ENCODE assay signal across 24 mouse cellular contexts in genomic region chr6:137565454-137565853, GRCm38 (mm10).
DNase-seq lines count a peak whose midpoint lies in the region; ATAC-seq and TF ChIP-seq lines count a peak whose summit lies in the region.
"Had no signal": no experiment of that assay in that cellular context is flagged by ENCODE, and none has a peak within 500 bp of the region (broad histone marks: within the 10 kb centered on the region; RNA-seq: fewer than 3 reads in every experiment).

No protein-coding gene starts in this region.

- H3K27me3 ChIP-seq in kidney, embryonic 16.5 days (ENCODE audit: insufficient read depth, low read length): no peaks in the 10 kb centered on the region
- H3K27me3 ChIP-seq: embryonic facial prominence, embryonic 15.5 days; heart, embryonic 12.5 days; hindbrain, embryonic 15.5 days; liver, embryonic 12.5 days; midbrain, embryonic 13.5 days; neural tube, embryonic 15.5 days had no signal

- H3K4me2 ChIP-seq in kidney, embryonic 16.5 days (replicated peaks; ENCODE audit: low read depth, low read length): no peak overlapping the region
- H3K4me2 ChIP-seq: embryonic facial prominence, embryonic 15.5 days; heart, embryonic 12.5 days; hindbrain, embryonic 15.5 days; liver, embryonic 12.5 days; midbrain, embryonic 13.5 days; neural tube, embryonic 15.5 days had no signal

- ATAC-seq in kidney, embryonic 16.5 days (ENCODE audit: low FRiP score, low TSS enrichment): peak; percentile 79
- ATAC-seq in monocyte, adult 5-6 weeks (replicated peaks; ENCODE audit: insufficient number of reproducible peaks, low FRiP score, low TSS enrichment, poor library complexity, severe bottlenecking): 0 out of 2 replicates have a peak, but pooled peaks have one; percentile 11
- ATAC-seq: forebrain, postnatal 0 days; liver, embryonic 12.5 days; midbrain, embryonic 13.5 days had no signal

- WGBS in kidney, embryonic 16.5 days: 57% methylated on average over 6 of the region's 6 CpGs

- H3K27ac ChIP-seq in bone marrow macrophage, adult 2 months (ENCODE audit: insufficient read depth, low read depth, low read length): peak overlapping the region; percentile 89
- peak overlapping the region; percentile 88 for H3K27ac ChIP-seq in embryonic fibroblast, embryonic 13.5 days (ENCODE audit: insufficient read depth, low read length)
- peak overlapping the region; percentile 25; the same call in 1 of the 2 replicates for H3K27ac ChIP-seq in kidney, embryonic 16.5 days (ENCODE audit: low read length)
- H3K27ac ChIP-seq: embryonic facial prominence, embryonic 15.5 days; forebrain, embryonic 10.5 days; hindbrain, embryonic 15.5 days; liver, embryonic 12.5 days; midbrain, embryonic 13.5 days; neural tube, embryonic 15.5 days had no signal

- H3K9ac ChIP-seq in kidney, embryonic 16.5 days (replicated peaks; ENCODE audit: low read length): no peak overlapping the region
- H3K9ac ChIP-seq: embryonic facial prominence, embryonic 15.5 days; forebrain, postnatal 0 days; heart, embryonic 12.5 days; hindbrain, embryonic 15.5 days; liver, embryonic 12.5 days; midbrain, embryonic 13.5 days; neural tube, embryonic 15.5 days had no signal

- no peak for TF ChIP-seq POLR2A in bone marrow macrophage, adult 2 months (IDR thresholded peaks at IDR 0.05; ENCODE audit: borderline replicate concordance, low read depth, low read length)
- no peak for TF ChIP-seq POLR2A in embryonic fibroblast, embryonic 13.5 days (IDR thresholded peaks at IDR 0.05; ENCODE audit: low read depth, low read length)

- no peaks in the 10 kb centered on the region for H3K36me3 ChIP-seq in kidney, embryonic 16.5 days (ENCODE audit: insufficient read depth, low read length)
- H3K36me3 ChIP-seq: embryonic facial prominence, embryonic 15.5 days; forebrain, embryonic 10.5 days; heart, embryonic 12.5 days; hindbrain, embryonic 15.5 days; liver, embryonic 12.5 days; midbrain, embryonic 13.5 days; neural tube, embryonic 15.5 days had no signal

- H3K4me1 ChIP-seq in bone marrow macrophage, adult 2 months (ENCODE audit: control insufficient read depth, insufficient read depth, low read length): peaks cover 40% of the 10 kb centered on the region
- peaks cover 23% of the 10 kb centered on the region for H3K4me1 ChIP-seq in embryonic fibroblast, embryonic 13.5 days (ENCODE audit: control insufficient read depth, insufficient read depth, low read length)
- H3K4me1 ChIP-seq in kidney, embryonic 16.5 days (ENCODE audit: insufficient read depth, low read length): peaks cover 5% of the 10 kb centered on the region
- H3K4me1 ChIP-seq: liver, embryonic 12.5 days had no signal

- no peak overlapping the region for H3K4me3 ChIP-seq in bone marrow macrophage, adult 2 months (ENCODE audit: insufficient read depth, low read length)
- no peak overlapping the region for H3K4me3 ChIP-seq in embryonic fibroblast, embryonic 13.5 days (ENCODE audit: insufficient read depth, low read length)
- no peak overlapping the region for H3K4me3 ChIP-seq in kidney, embryonic 16.5 days (ENCODE audit: low read length)
- H3K4me3 ChIP-seq: embryonic facial prominence, embryonic 15.5 days; forebrain, embryonic 10.5 days; heart, embryonic 12.5 days; hindbrain, embryonic 15.5 days; liver, embryonic 12.5 days; midbrain, embryonic 13.5 days; neural tube, embryonic 15.5 days had no signal

- peaks cover 2% of the 10 kb centered on the region; the same call in 1 of the 2 replicates for H3K9me3 ChIP-seq in kidney, embryonic 16.5 days (ENCODE audit: low read length)
- H3K9me3 ChIP-seq: embryonic facial prominence, embryonic 15.5 days; forebrain, embryonic 10.5 days; hindbrain, embryonic 15.5 days; midbrain, embryonic 13.5 days; neural tube, embryonic 15.5 days had no signal

- no peak for DNase-seq in MN1 (ENCODE audit: low spot score)
- DNase-seq in lung, postnatal 36 days: no peak
- DNase-seq in left cerebral cortex, adult 18-20 months (ENCODE audit: low spot score in 2 of 2): no peak
- DNase-seq: adrenal gland, postnatal 10 days; cerebellum, adult 11 months; cerebellum, postnatal 10 days; embryo, embryonic 11 days; forebrain, postnatal 0 days; heart, postnatal 14 days; layer of hippocampus, adult 9-11 months; lung, adult 2 months; right cerebral cortex, postnatal 14 days; thymus, postnatal 25 days had no signal

- TF ChIP-seq CTCF in bone marrow macrophage, adult 2 months (IDR thresholded peaks at IDR 0.05; ENCODE audit: low read depth, low read length): no peak
- TF ChIP-seq CTCF in embryonic fibroblast, embryonic 13.5 days (IDR thresholded peaks at IDR 0.05; ENCODE audit: borderline replicate concordance, insufficient read depth, low read length): no peak

Comparison
In these comparisons a context has a peak if more than half of its experiments do, and no peak if none do; other contexts are left out.
1. H3K27ac ChIP-seq: peak in every context shown above with its lines; median percentile 89 in bone marrow macrophage, adult 2 months; 88 in embryonic fibroblast, embryonic 13.5 days; 25 in kidney, embryonic 16.5 days.